Mouse (Mus musculus) liver, embryonic 11.5 days (tissue): ENCODE measurements around the gene Hcn4. TPM values are rescaled to one million over a fixed set of nuclear protein-coding genes. Genes with fewer than 3 reads are reported as not detected.
A peak's percentile ranks its signal among the peaks of the same experiment; 100 is the strongest.

Experiments used
- ATAC-seq: fragments of 200-750 bp; cut with Nextera tagmentation; replicated peaks from 2 replicates; pipeline ENCODE4 v1.8.0; 2017; ENCODE audit warnings: moderate number of reproducible peaks, mild to moderate bottlenecking, moderate TSS enrichment, moderate library complexity; ENCODE audit not compliant: low FRiP score
- DNase-seq: peaks from one replicate; pipeline ENCODE4 v3.0.0-alpha.2; 2017; ENCODE audit warnings: low spot score
- H3K27ac ChIP-seq: fragments of 300-500 bp; sonication (generic); 2 replicates; pipeline ENCODE4 v1.5.1; 2014; ENCODE audit warnings: mild to moderate bottlenecking, low read depth, low read length, control low read depth
- H3K27me3 ChIP-seq: fragments of 300-500 bp; sonication (generic); replicated peaks from 2 replicates; pipeline ENCODE4 v1.6.1; 2014; ENCODE audit warnings: low read length, mixed read lengths; ENCODE audit not compliant: control insufficient read depth, insufficient read depth
- H3K36me3 ChIP-seq: fragments of 300-500 bp; sonication (generic); 2 replicates; pipeline ENCODE4 v1.6.1; 2014; ENCODE audit warnings: mild to moderate bottlenecking, low read length, moderate library complexity, mixed read lengths; ENCODE audit not compliant: control insufficient read depth, insufficient read depth
- H3K4me1 ChIP-seq: fragments of 300-500 bp; sonication (generic); replicated peaks from 2 replicates; pipeline ENCODE4 v1.6.1; 2014; ENCODE audit warnings: low read length, mixed read lengths; ENCODE audit not compliant: control insufficient read depth, insufficient read depth
- H3K4me2 ChIP-seq: fragments of 300-500 bp; sonication (generic); 2 replicates; pipeline ENCODE4 v1.6.1; 2014; ENCODE audit warnings: mild to moderate bottlenecking, control low read depth, moderate library complexity
- H3K4me3 ChIP-seq: fragments of 300-500 bp; sonication (generic); 2 replicates; pipeline ENCODE4 v1.5.1; 2014; ENCODE audit warnings: low read depth, low read length, control low read depth
- H3K9ac ChIP-seq: fragments of 300-500 bp; sonication (generic); 2 replicates; pipeline ENCODE4 v1.6.1; 2014; ENCODE audit warnings: low read depth, low read length, control low read depth
- H3K9me3 ChIP-seq: fragments of 300-500 bp; sonication (generic); 2 replicates; pipeline ENCODE4 v1.6.1; 2016; ENCODE audit warnings: low read length, inconsistent platforms, mixed read lengths; ENCODE audit not compliant: control insufficient read depth
- whole genome bisulfite sequencing: fragments of 180-500 bp; shearing (Covaris S2); extraction: QIAGEN DNeasy Blood & Tissue Kit; methylation state at CpG from one replicate; pipeline ENCODE4 v1.1.7; 2014; 5-methylcytosine and 5-hydroxymethylcytosine counted together
- polyA plus RNA-seq: library from polyadenylated mRNA; unstranded; fragments of >200 nt; fragmentation: Nextera tagmentation; extraction: Ambion mirVana; gene quantifications from 2 replicates; pipeline ENCODE4 v1.2.1, GENCODE M21; 2014

Gene Hcn4
- polyA plus RNA-seq, 1 experiment from 2014 or later, result 0.40 TPM

- H3K4me3 ChIP-seq, result no peak overlapping the region
- DNase-seq (no peak), ATAC-seq (no peak)
- H3K27me3 ChIP-seq, result no peaks in the 10 kb centered on the region
- no peaks in the 10 kb centered on the region for H3K36me3 ChIP-seq
- H3K9ac ChIP-seq, result no peak overlapping the region
- H3K4me2 ChIP-seq, result no peak overlapping the region
- H3K9me3 ChIP-seq, result no peaks in the 10 kb centered on the region
- 0 out of 2 replicates have a peak, but pooled peaks cover 3% of the 10 kb centered on the region for H3K4me1 ChIP-seq
- no peak overlapping the region for H3K27ac ChIP-seq
- 68% methylated on average over 3 of the region's 3 CpGs for WGBS
These were observed 9.7 kb downstream of the Hcn4 start for GRCm38 (mm10) chr9:58832939-58833338.

DNA sequence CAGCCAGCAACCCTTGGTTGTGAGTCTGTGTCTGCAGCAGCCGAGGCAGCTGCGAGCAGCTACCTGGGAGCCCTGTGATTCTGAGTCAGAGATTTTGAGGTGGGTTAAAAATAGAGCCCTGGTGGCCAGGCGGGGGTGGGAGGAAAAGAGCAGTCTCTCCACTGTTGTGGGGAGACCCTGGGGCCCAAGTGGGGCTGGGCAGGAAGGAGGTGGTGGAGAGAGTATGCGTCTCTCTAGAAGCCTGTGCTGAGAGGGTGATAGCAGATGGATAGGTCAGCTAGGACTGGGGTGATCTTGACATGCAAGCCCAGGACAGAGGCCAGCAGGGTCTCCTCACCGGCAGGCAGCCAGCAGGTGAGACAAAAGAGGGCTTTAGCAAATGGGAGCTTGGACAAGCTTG, 14.0 kb downstream of the Hcn4 start:
- no peak overlapping the region for H3K27ac ChIP-seq

DNA sequence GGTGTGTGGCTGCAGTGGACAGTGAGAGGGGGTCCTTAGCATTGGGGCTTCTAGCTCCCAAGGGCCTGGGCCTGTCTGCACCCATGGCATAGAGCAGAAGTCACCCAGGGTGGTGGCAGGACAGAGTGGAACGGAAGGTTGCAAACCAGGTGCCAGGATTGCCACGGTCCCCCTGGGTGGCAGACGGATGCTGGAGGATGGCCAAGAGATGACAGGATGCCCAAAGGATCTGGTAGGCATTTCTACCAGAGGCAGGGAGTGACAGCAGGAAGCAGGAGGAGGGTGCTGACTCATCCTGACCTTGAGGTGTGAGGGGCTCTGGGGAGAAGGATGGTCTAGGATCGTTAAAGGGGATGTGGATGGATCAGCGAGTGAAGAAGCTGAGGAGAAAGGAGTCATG, 15.3 kb downstream of the Hcn4 start:
- H3K27ac ChIP-seq, result no peak overlapping the region
- no peak for DNase-seq
- no peak for ATAC-seq
- H3K4me3 ChIP-seq, result no peak overlapping the region
- H3K27me3 ChIP-seq, result 0 out of 2 replicates have a peak, but pooled peaks cover 4% of the 10 kb centered on the region
- no peak overlapping the region for H3K9ac ChIP-seq
- no peaks in the 10 kb centered on the region for H3K36me3 ChIP-seq
- no peaks in the 10 kb centered on the region for H3K9me3 ChIP-seq
- 71% methylated on average over 5 of the region's 5 CpGs for WGBS
- H3K4me1 ChIP-seq, result no peaks in the 10 kb centered on the region
- no peak overlapping the region for H3K4me2 ChIP-seq

More for the DNA sequence above, 14.0 kb downstream of the Hcn4 start:
- Histone ChIP-seq H3K4me3 (no peak overlapping the region), H3K9ac (no peak overlapping the region), H3K36me3 (no peaks in the 10 kb centered on the region), H3K27me3 (0 out of 2 replicates have a peak, but pooled peaks cover 4% of the 10 kb centered on the region), H3K4me1 (0 out of 2 replicates have a peak, but pooled peaks cover 3% of the 10 kb centered on the region), H3K4me2 (no peak overlapping the region), H3K9me3 (no peaks in the 10 kb centered on the region)
- DNase-seq, result no peak
- WGBS, result 57% methylated on average over 5 of the region's 5 CpGs
- no peak for ATAC-seq

- DNase-seq, result peak; percentile 66
- Histone ChIP-seq H3K4me3 (no peak overlapping the region), H3K9ac (no peak overlapping the region), H3K4me1 (peaks cover under 1% of the 10 kb centered on the region; the same call in 1 of the 2 replicates), H3K27ac (no peak overlapping the region), H3K36me3 (no peaks in the 10 kb centered on the region), H3K27me3 (0 out of 2 replicates have a peak, but pooled peaks cover 4% of the 10 kb centered on the region), H3K4me2 (no peak overlapping the region), H3K9me3 (no peaks in the 10 kb centered on the region)
- no peak for ATAC-seq
- WGBS, result 18% methylated on average over 6 of the region's 6 CpGs
These were observed 18.4 kb downstream of the Hcn4 start for GRCm38 (mm10) chr9:58841655-58842054.

- ATAC-seq (no peak), DNase-seq (no peak)
- Histone ChIP-seq H3K36me3 (no peaks in the 10 kb centered on the region), H3K27ac (no peak overlapping the region), H3K4me3 (no peak overlapping the region), H3K4me1 (peaks cover 9% of the 10 kb centered on the region), H3K9ac (no peak overlapping the region), H3K27me3 (0 out of 2 replicates have a peak, but pooled peaks cover 4% of the 10 kb centered on the region), H3K9me3 (no peaks in the 10 kb centered on the region), H3K4me2 (no peak overlapping the region)
- 89% methylated on average over 3 of the region's 3 CpGs for WGBS
These were observed 21.4 kb downstream of the Hcn4 start for GRCm38 (mm10) chr9:58844597-58844996.

- 9% methylated on average over 3 of the region's 3 CpGs for WGBS
- no peaks in the 10 kb centered on the region for H3K27me3 ChIP-seq
- ATAC-seq (no peak), DNase-seq (no peak)
- no peak overlapping the region for H3K9ac ChIP-seq
- no peaks in the 10 kb centered on the region for H3K9me3 ChIP-seq
- H3K27ac ChIP-seq, result no peak overlapping the region
- peak overlapping the region; percentile 24 for H3K4me2 ChIP-seq
- H3K4me3 ChIP-seq, result no peak overlapping the region
- H3K4me1 ChIP-seq, result peaks cover 9% of the 10 kb centered on the region
- H3K36me3 ChIP-seq, result no peaks in the 10 kb centered on the region
These were observed 23.8 kb downstream of the Hcn4 start for GRCm38 (mm10) chr9:58847008-58847407.

DNA sequence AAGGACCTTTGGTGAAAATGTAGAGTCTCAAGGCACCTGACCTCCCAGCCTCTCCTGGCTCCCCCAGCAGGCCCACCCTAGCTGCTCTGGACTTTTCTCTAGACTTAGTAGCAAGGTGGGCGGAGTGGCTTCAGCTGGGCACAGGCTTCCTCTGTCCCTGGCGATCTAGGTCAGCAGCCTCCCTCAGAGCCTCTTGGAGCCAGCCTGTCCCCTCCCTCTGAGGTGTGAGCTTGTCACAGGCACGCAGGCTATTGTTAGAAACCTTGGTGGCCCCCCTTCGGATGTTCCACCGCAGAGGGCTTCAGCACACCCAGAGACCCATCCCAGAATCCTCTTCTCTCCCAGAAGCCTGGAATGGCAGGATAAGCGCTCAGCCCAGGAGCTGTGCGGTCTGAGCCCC, 24.5 kb downstream of the Hcn4 start:
- Histone ChIP-seq H3K27me3 (no peaks in the 10 kb centered on the region), H3K4me1 (peaks cover 9% of the 10 kb centered on the region), H3K4me2 (no peak overlapping the region), H3K4me3 (no peak overlapping the region), H3K27ac (no peak overlapping the region), H3K36me3 (no peaks in the 10 kb centered on the region), H3K9me3 (no peaks in the 10 kb centered on the region), H3K9ac (no peak overlapping the region)
- ATAC-seq, result no peak
- DNase-seq, result no peak
- WGBS, result 57% methylated on average over 7 of the region's 7 CpGs

GRCm38 (mm10) chr9:58849576-58850315, 26.5 kb downstream of the Hcn4 start:
- ATAC-seq, result no peak
- DNase-seq, result no peak
- Histone ChIP-seq H3K9me3 (no peaks in the 10 kb centered on the region), H3K27ac (no peak overlapping the region), H3K9ac (no peak overlapping the region), H3K4me3 (no peak overlapping the region), H3K36me3 (no peaks in the 10 kb centered on the region), H3K4me1 (peaks cover 9% of the 10 kb centered on the region), H3K27me3 (no peaks in the 10 kb centered on the region), H3K4me2 (no peak overlapping the region)
- 75% methylated on average over 13 of the region's 13 CpGs for WGBS

DNA sequence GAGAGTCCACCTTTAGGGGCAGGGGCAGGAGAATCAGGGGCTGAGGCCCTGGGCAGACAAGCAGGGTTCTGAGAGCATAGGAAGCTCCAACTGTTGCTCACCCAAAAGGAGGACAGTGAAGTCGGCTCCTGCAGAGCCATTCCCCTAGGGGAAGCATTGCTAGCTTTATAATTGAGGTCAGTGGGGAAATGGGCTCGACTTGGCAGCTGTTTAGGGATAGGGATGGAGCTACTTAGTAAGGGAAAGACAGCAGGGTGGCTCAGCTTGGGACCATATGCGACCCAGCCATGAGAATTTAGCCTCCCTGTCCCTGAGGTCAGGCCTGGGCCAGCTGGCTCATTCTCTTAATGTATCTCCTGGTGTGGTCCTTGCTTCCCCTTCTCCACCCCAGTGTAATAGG, 31.7 kb downstream of the Hcn4 start:
- ATAC-seq, result no peak
- WGBS, result 56% methylated on average over 3 of the region's 3 CpGs
- Histone ChIP-seq H3K9ac (no peak overlapping the region), H3K36me3 (no peaks in the 10 kb centered on the region), H3K4me1 (no peaks in the 10 kb centered on the region), H3K27ac (no peak overlapping the region), H3K4me3 (no peak overlapping the region), H3K27me3 (peaks cover 12% of the 10 kb centered on the region), H3K4me2 (no peak overlapping the region), H3K9me3 (no peaks in the 10 kb centered on the region)
- no peak for DNase-seq
